Mouse (Mus musculus) MEL (cell line): Measurements from ENCODE around the gene Srxn1.

Experiments used
- CTCF ChIP-seq, 3 experiments: IDR thresholded peaks in 2 of 3; conservative IDR thresholded peaks in 1 of 3; 2 replicates each; pipeline ENCODE4 v1.5.1; 2011 to 2012; ENCODE audit warnings: low read length in 3 of 3, low read depth in 2 of 3, mild to moderate bottlenecking in 2 of 3, improper control_type of control experiment in 1 of 3, inconsistent platforms in 1 of 3, mixed read lengths in 1 of 3, moderate library complexity in 1 of 3; ENCODE audit not compliant: control insufficient read depth in 1 of 3, insufficient read depth in 1 of 3, poor library complexity in 1 of 3, severe bottlenecking in 1 of 3
- EP300 ChIP-seq, 2 experiments: IDR thresholded peaks; 2 replicates each; pipeline ENCODE4 v1.6.1; 2011; ENCODE audit warnings: improper control_type of control experiment in 2 of 2, low read length in 2 of 2, low read depth in 1 of 2, mild to moderate bottlenecking in 1 of 2
- POLR2A ChIP-seq, 2 experiments: IDR thresholded peaks; 2 replicates each; pipeline ENCODE4 v1.6.1; 2011 to 2012; ENCODE audit warnings: low read length in 2 of 2, mild to moderate bottlenecking in 2 of 2, control low read depth in 1 of 2, improper control_type of control experiment in 1 of 2, low read depth in 1 of 2, moderate library complexity in 1 of 2; ENCODE audit not compliant: control insufficient read depth in 1 of 2, insufficient read depth in 1 of 2, poor library complexity in 1 of 2

- no peak for TF ChIP-seq POLR2A (IDR thresholded peaks at IDR 0.05; ENCODE audit: control insufficient read depth in 1 of 2, insufficient read depth in 1 of 2, low read depth in 1 of 2, low read length in 2 of 2, poor library complexity in 1 of 2)
- TF ChIP-seq CTCF (IDR thresholded peaks at IDR 0.05 in 2 of 3, conservative IDR thresholded peaks at IDR 0.05 in 1 of 3; ENCODE audit: control insufficient read depth in 1 of 3, insufficient read depth in 1 of 3, low read depth in 2 of 3, low read length in 3 of 3, poor library complexity in 1 of 3, severe bottlenecking in 1 of 3) = no peak
- TF ChIP-seq EP300 (IDR thresholded peaks at IDR 0.05; ENCODE audit: low read depth in 1 of 2, low read length in 2 of 2) = no peak
Measured at GRCm38 (mm10) chr2:152132016-152132415, 26.7 kb downstream of the Srxn1 start.
